ENCODE assay signal across 8 mouse cellular contexts in genomic region chr13:51170691-51171680, GRCm38 (mm10). TPM values are rescaled to one million over a fixed set of nuclear protein-coding genes. Genes with fewer than 3 reads are reported as not detected.
A peak's percentile ranks its signal among the peaks of the same experiment; 100 is the strongest.
DNase-seq lines count a peak whose midpoint lies in the region; ATAC-seq lines count a peak whose summit lies in the region.

Nxnl2 (plus strand) TSS chr13:51171022.

- peak within 1 kb of the TSS; percentile 79 for H3K9ac ChIP-seq in heart, embryonic 13.5 days
- H3K9ac ChIP-seq in kidney, embryonic 15.5 days: peak within 1 kb of the TSS; percentile 48

- H3K27ac ChIP-seq in heart, embryonic 13.5 days (replicated peaks): 0 out of 2 replicates have a peak within 1 kb of the TSS, but pooled peaks have one; percentile 0
- H3K27ac ChIP-seq in kidney, embryonic 15.5 days: no peak within 1 kb of the TSS

- H3K27me3 ChIP-seq in heart, embryonic 13.5 days (replicated peaks): peaks cover 22% of the 10 kb centered on the region
- peaks cover 20% of the 10 kb centered on the region for H3K27me3 ChIP-seq in kidney, embryonic 15.5 days

- no peaks in the 10 kb centered on the region; the same call in 1 of the 2 replicates for H3K9me3 ChIP-seq in heart, embryonic 13.5 days
- no peaks in the 10 kb centered on the region for H3K9me3 ChIP-seq in kidney, embryonic 15.5 days (replicated peaks)

- peak within 1 kb of the TSS; percentile 100 for H3K4me2 ChIP-seq in heart, embryonic 13.5 days
- H3K4me2 ChIP-seq in kidney, embryonic 15.5 days: peak within 1 kb of the TSS; percentile 98

- ATAC-seq in heart, embryonic 13.5 days (ENCODE audit: extremely low read depth, insufficient number of reproducible peaks, low FRiP score, low TSS enrichment): peak; percentile 27; the same call in 1 of the 2 replicates
- ATAC-seq in kidney, embryonic 15.5 days (replicated peaks; ENCODE audit: low FRiP score): peak; percentile 80

- WGBS in heart, embryonic 13.5 days: under 1% methylated on average over 63 of the region's 64 CpGs
- WGBS in kidney, embryonic 15.5 days: under 1% methylated on average over 64 of the region's 64 CpGs

- no peaks in the 10 kb centered on the region for H3K36me3 ChIP-seq in heart, embryonic 13.5 days
- no peaks in the 10 kb centered on the region for H3K36me3 ChIP-seq in kidney, embryonic 15.5 days

- H3K4me3 ChIP-seq in heart, embryonic 13.5 days: peak within 1 kb of the TSS; percentile 63
- H3K4me3 ChIP-seq in kidney, embryonic 15.5 days (replicated peaks): peak within 1 kb of the TSS; percentile 56

- DNase-seq in right cerebral cortex, adult 18-20 months: peak; percentile 27
- DNase-seq in right cerebral cortex, postnatal 36 days (ENCODE audit: low spot score in 2 of 2): no peak
- peak; percentile 19 for DNase-seq in embryo, embryonic 11.5 days (ENCODE audit: low read depth, low spot score)
- DNase-seq in lung, postnatal 10 days: peak; percentile 84
- DNase-seq in ovary, postnatal 14 days (ENCODE audit: low spot score): peak; percentile 45
- DNase-seq in thymus, postnatal 25 days: peak; percentile 78

- H3K4me1 ChIP-seq in heart, embryonic 13.5 days: peaks cover 31% of the 10 kb centered on the region
- H3K4me1 ChIP-seq in kidney, embryonic 15.5 days: peaks cover 19% of the 10 kb centered on the region

RNA-seq across cellular contexts. Expression of gene Nxnl2, which starts in this region (rescaled TPM):
- 1.4 and 1.5 TPM in 2 replicates for polyA plus RNA-seq in heart, embryonic 13.5 days (2015; fragmentation: Nextera tagmentation; extraction: Ambion mirVana)
- 1.0 and 2.5 TPM in 2 replicates for polyA plus RNA-seq in kidney, embryonic 15.5 days (2015; fragmentation: Nextera tagmentation; extraction: Ambion mirVana)

Comparison
In these comparisons a context has a peak if more than half of its experiments do, and no peak if none do; other contexts are left out.
1. DNase-seq: peak in right cerebral cortex, adult 18-20 months (single experiment), embryo, embryonic 11.5 days (single experiment), lung, postnatal 10 days (single experiment), ovary, postnatal 14 days (single experiment) and thymus, postnatal 25 days (single experiment); none in right cerebral cortex, postnatal 36 days (0 of 2).